Mouse (Mus musculus): ENCODE results near the gene Chchd6. TPM values are rescaled to one million over a fixed set of nuclear protein-coding genes. Genes with fewer than 3 reads are reported as not detected.
A peak's percentile ranks its signal among the peaks of the same experiment; 100 is the strongest.

The Chchd6 gene
- polyA plus RNA-seq, 1 experiment, result 28.8 TPM

- peak; percentile 23 for TF ChIP-seq FOSL1 (IDR thresholded peaks at IDR 0.05; ENCODE audit: insufficient read depth, low read length, poor library complexity, severe bottlenecking)
- TF ChIP-seq MYOD1 (IDR thresholded peaks at IDR 0.05; ENCODE audit: control insufficient read depth, insufficient read length, low read depth), result peak; percentile 84
- no peak for TF ChIP-seq CEBPB (IDR thresholded peaks at IDR 0.05; ENCODE audit: low read depth)
- H3ac ChIP-seq (ENCODE audit: control insufficient read depth, insufficient read length, low read depth), result no peak overlapping the region
- peaks cover 31% of the 10 kb centered on the region for H3K79me2 ChIP-seq (ENCODE audit: control insufficient read depth, insufficient read depth)
- peaks cover under 1% of the 10 kb centered on the region for H3K36me3 ChIP-seq (ENCODE audit: control insufficient read depth, insufficient read depth)
- no peak overlapping the region for H3K4me3 ChIP-seq (ENCODE audit: insufficient read depth, poor library complexity, severe bottlenecking)
- peaks cover 26% of the 10 kb centered on the region for H3K79me3 ChIP-seq (ENCODE audit: low read depth)
- no peaks in the 10 kb centered on the region for H3K27me3 ChIP-seq (ENCODE audit: control insufficient read depth, insufficient read depth, insufficient read length)
Measured at GRCm38 (mm10) chr6:89364342-89364741, 231.1 kb downstream of the Chchd6 start.

- Histone ChIP-seq H3K27me3 (ENCODE audit: control insufficient read depth, insufficient read depth, insufficient read length) (no peaks in the 10 kb centered on the region), H3K79me2 (ENCODE audit: control insufficient read depth, insufficient read depth) (peaks cover 43% of the 10 kb centered on the region), H3K79me3 (ENCODE audit: low read depth) (peaks cover 38% of the 10 kb centered on the region), H3K36me3 (ENCODE audit: control insufficient read depth, insufficient read depth) (peaks cover 4% of the 10 kb centered on the region), H3K4me3 (ENCODE audit: insufficient read depth, poor library complexity, severe bottlenecking) (no peak overlapping the region), H3ac (ENCODE audit: control insufficient read depth, insufficient read length, low read depth) (no peak overlapping the region)
- TF ChIP-seq MYOD1 (IDR thresholded peaks at IDR 0.05; ENCODE audit: control insufficient read depth, insufficient read length, low read depth), result no peak
- TF ChIP-seq CTCF (IDR thresholded peaks at IDR 0.05; ENCODE audit: control insufficient read depth, insufficient read depth, insufficient read length), result no peak
- no peak for TF ChIP-seq FOSL1 (IDR thresholded peaks at IDR 0.05; ENCODE audit: insufficient read depth, low read length, poor library complexity, severe bottlenecking)
- no peak for TF ChIP-seq CEBPB (IDR thresholded peaks at IDR 0.05; ENCODE audit: low read depth)
- no peak for TF ChIP-seq MAX (IDR thresholded peaks at IDR 0.05)
- TF ChIP-seq USF1 (IDR thresholded peaks at IDR 0.05; ENCODE audit: low read depth), result no peak
- no peak for TF ChIP-seq MYOG (IDR thresholded peaks at IDR 0.05; ENCODE audit: control insufficient read depth, extremely low read depth, insufficient read length)
Measured at GRCm38 (mm10) chr6:89363107-89363451, 232.4 kb downstream of the Chchd6 start.

- TF ChIP-seq MAX (IDR thresholded peaks at IDR 0.05), result no peak
- TF ChIP-seq CTCF (IDR thresholded peaks at IDR 0.05; ENCODE audit: control insufficient read depth, insufficient read depth, insufficient read length), result peak; percentile 64
- peaks cover 49% of the 10 kb centered on the region for H3K79me2 ChIP-seq (ENCODE audit: control insufficient read depth, insufficient read depth)
- peak within 1 kb of the TSS; percentile 98 for H3ac ChIP-seq (ENCODE audit: control insufficient read depth, insufficient read length, low read depth)
Measured at GRCm38 (mm10) chr6:89362281-89363106, 233.0 kb downstream of the Chchd6 start, which contains the start of gene Plxna1. Plxna1 (minus strand) TSS chr6:89362620.

GRCm38 (mm10) chr6:89361418-89362280 lies 233.8 kb downstream of the Chchd6 start:
- Histone ChIP-seq H3K79me3 (ENCODE audit: low read depth) (peaks cover 53% of the 10 kb centered on the region), H3K36me3 (ENCODE audit: control insufficient read depth, insufficient read depth) (peaks cover 12% of the 10 kb centered on the region), H3K27me3 (ENCODE audit: control insufficient read depth, insufficient read depth, insufficient read length) (no peaks in the 10 kb centered on the region), H3ac (ENCODE audit: control insufficient read depth, insufficient read length, low read depth) (peak overlapping the region; percentile 98), H3K4me3 (ENCODE audit: insufficient read depth, poor library complexity, severe bottlenecking) (peak overlapping the region; percentile 92), H3K79me2 (ENCODE audit: control insufficient read depth, insufficient read depth) (peaks cover 57% of the 10 kb centered on the region)
- no peak for TF ChIP-seq MYOD1 (IDR thresholded peaks at IDR 0.05; ENCODE audit: control insufficient read depth, insufficient read length, low read depth)
- TF ChIP-seq CTCF (IDR thresholded peaks at IDR 0.05; ENCODE audit: control insufficient read depth, insufficient read depth, insufficient read length), result no peak
- TF ChIP-seq USF1 (IDR thresholded peaks at IDR 0.05; ENCODE audit: low read depth), result no peak
- TF ChIP-seq MYOG (IDR thresholded peaks at IDR 0.05; ENCODE audit: control insufficient read depth, extremely low read depth, insufficient read length), result no peak
- TF ChIP-seq CEBPB (IDR thresholded peaks at IDR 0.05; ENCODE audit: low read depth), result no peak
- TF ChIP-seq MAX (IDR thresholded peaks at IDR 0.05), result no peak
- no peak for TF ChIP-seq FOSL1 (IDR thresholded peaks at IDR 0.05; ENCODE audit: insufficient read depth, low read length, poor library complexity, severe bottlenecking)

More at GRCm38 (mm10) chr6:89362281-89363106, 233.0 kb downstream of the Chchd6 start, which contains the start of gene Plxna1:
- no peaks in the 10 kb centered on the region for H3K27me3 ChIP-seq (ENCODE audit: control insufficient read depth, insufficient read depth, insufficient read length)
- H3K79me3 ChIP-seq (ENCODE audit: low read depth), result peaks cover 44% of the 10 kb centered on the region
- H3K36me3 ChIP-seq (ENCODE audit: control insufficient read depth, insufficient read depth), result peaks cover 4% of the 10 kb centered on the region
- peak within 1 kb of the TSS; percentile 92 for H3K4me3 ChIP-seq (ENCODE audit: insufficient read depth, poor library complexity, severe bottlenecking)

- Histone ChIP-seq H3K27me3 (ENCODE audit: control insufficient read depth, insufficient read depth, insufficient read length) (no peaks in the 10 kb centered on the region), H3K79me3 (ENCODE audit: low read depth) (peaks cover 60% of the 10 kb centered on the region), H3ac (ENCODE audit: control insufficient read depth, insufficient read length, low read depth) (peak overlapping the region; percentile 98), H3K36me3 (ENCODE audit: control insufficient read depth, insufficient read depth) (peaks cover 20% of the 10 kb centered on the region), H3K79me2 (ENCODE audit: control insufficient read depth, insufficient read depth) (peaks cover 65% of the 10 kb centered on the region), H3K4me3 (ENCODE audit: insufficient read depth, poor library complexity, severe bottlenecking) (peak overlapping the region; percentile 92)
- TF ChIP-seq USF1 (IDR thresholded peaks at IDR 0.05; ENCODE audit: low read depth) (no peak), MYOG (IDR thresholded peaks at IDR 0.05; ENCODE audit: control insufficient read depth, extremely low read depth, insufficient read length) (no peak), MAX (IDR thresholded peaks at IDR 0.05) (no peak), FOSL1 (IDR thresholded peaks at IDR 0.05; ENCODE audit: insufficient read depth, low read length, poor library complexity, severe bottlenecking) (no peak), CEBPB (IDR thresholded peaks at IDR 0.05; ENCODE audit: low read depth) (no peak), CTCF (IDR thresholded peaks at IDR 0.05; ENCODE audit: control insufficient read depth, insufficient read depth, insufficient read length) (no peak), MYOD1 (IDR thresholded peaks at IDR 0.05; ENCODE audit: control insufficient read depth, insufficient read length, low read depth) (no peak)
Measured at GRCm38 (mm10) chr6:89360709-89361417, 234.6 kb downstream of the Chchd6 start.

Data from C2C12 (cell line).